Mouse (Mus musculus) bone marrow, adult 2 months (tissue): ENCODE measurements at regions not wholly inside any gene's neighbourhood (a gene's known extent, or its start where the extent isn't known, plus 50 kb on each side); places are given as distances from the start of the nearest gene placed in this dataset.

ENCODE experiments used
- H3K27ac ChIP-seq: fragments of 200-500 bp; 2 replicates; pipeline ENCODE4 v1.5.1; 2012; ENCODE audit warnings: low read depth, mild to moderate bottlenecking, control low read depth, inconsistent platforms, low read length; ENCODE audit not compliant: control insufficient read depth, poor library complexity, insufficient read depth
- H3K4me1 ChIP-seq: fragments of 200-500 bp; 2 replicates; pipeline ENCODE4 v1.6.1; 2011; ENCODE audit warnings: low read length; ENCODE audit not compliant: control insufficient read depth, insufficient read depth
- H3K4me3 ChIP-seq: fragments of 200-500 bp; replicated peaks from 2 replicates; pipeline ENCODE3; 2011; ENCODE audit warnings: mild to moderate bottlenecking, low read depth, low read length, control low read depth; ENCODE audit not compliant: control insufficient read depth
- CTCF ChIP-seq: fragments of 200-500 bp; IDR thresholded peaks from 2 replicates; pipeline ENCODE4 v1.5.1; 2011; ENCODE audit warnings: low read length, control low read depth; ENCODE audit not compliant: control insufficient read depth, insufficient read depth
- POLR2A ChIP-seq: fragments of 200-500 bp; IDR thresholded peaks from 2 replicates; pipeline ENCODE4 v1.6.1; 2011; ENCODE audit warnings: low read depth, mild to moderate bottlenecking, control low read depth, low read length, borderline replicate concordance; ENCODE audit not compliant: control insufficient read depth
- WGBS: fragments of 180-500 bp; shearing (Covaris S2); methylation state at CpG from one replicate; pipeline ENCODE4 v1.1.7; 2018; 5-methylcytosine and 5-hydroxymethylcytosine counted together

DNA sequence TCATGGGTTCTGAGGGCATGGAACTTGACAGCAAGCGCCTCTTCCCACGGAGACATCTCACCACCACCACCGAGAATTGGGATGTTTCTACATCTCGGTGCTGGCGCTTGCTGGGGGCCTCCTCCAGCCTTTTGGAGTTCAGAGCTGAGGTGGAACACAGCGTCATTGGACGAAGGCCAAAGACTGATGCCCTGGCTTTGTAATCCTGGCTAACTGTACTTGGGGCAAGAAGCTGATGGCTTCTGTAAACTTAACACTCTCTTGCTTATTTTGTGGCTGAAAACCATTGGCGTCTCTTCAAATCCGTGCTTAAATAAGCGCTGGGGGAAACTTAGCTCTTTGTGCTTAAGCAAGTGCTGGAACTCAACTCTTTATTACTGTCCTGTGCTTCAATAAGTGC lies 57.8 kb upstream of the Smndc1 start:
- TF ChIP-seq CTCF (no peak), POLR2A (no peak)
- H3K4me3 ChIP-seq, result no peak overlapping the region
- WGBS, result 79% methylated on average over 10 of the region's 10 CpGs
- H3K27ac ChIP-seq, result no peak overlapping the region
- peaks cover 2% of the 10 kb centered on the region; the same call in 1 of the 2 replicates for H3K4me1 ChIP-seq

DNA sequence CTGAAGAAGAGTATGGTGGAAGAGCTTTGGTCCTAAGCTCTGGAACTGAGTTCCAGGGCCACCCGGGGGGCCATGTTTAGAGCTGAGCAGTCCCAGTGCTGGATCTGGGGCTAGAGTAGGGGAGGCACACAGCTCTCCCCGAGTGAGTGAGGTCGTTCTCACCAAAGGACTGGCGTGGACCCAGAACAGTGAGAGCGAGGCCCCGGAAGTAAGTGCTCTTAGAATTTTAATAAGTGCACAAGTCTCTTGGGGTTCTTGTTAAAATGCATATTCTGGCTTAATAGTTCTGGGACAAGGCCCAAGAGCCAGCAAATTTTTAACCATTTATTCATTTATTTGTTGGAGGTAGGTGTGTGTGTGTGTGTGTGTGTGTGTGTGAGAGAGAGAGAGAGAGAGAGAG lies 57.4 kb upstream of the Smndc1 start:
- WGBS, result 69% methylated on average over 6 of the region's 6 CpGs
- TF ChIP-seq CTCF (no peak), POLR2A (no peak)
- Histone ChIP-seq H3K4me1 (peaks cover 2% of the 10 kb centered on the region; the same call in 1 of the 2 replicates), H3K4me3 (no peak overlapping the region), H3K27ac (no peak overlapping the region)

DNA sequence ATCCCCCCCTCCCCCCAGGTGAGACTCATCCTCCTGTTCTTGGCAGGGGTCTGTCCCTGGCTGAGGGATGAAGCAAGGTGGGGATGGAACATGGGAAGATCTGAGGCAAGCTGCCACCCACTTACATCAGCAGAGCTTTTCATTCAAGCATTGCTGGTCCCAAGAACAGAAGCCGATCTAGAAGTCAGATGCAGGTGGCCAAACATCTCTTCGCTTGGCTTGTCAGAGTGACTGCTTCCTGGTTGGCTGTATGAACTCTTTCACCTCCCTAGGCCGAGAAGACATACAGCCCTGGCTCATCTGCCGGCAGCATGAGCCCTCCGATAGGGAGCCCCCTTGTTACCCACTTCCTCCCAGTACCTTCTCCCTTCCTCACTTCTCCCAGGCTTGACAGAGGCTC lies 55.8 kb upstream of the Smndc1 start:
- H3K4me1 ChIP-seq, result peaks cover 3% of the 10 kb centered on the region; the same call in 1 of the 2 replicates
- no peak overlapping the region for H3K4me3 ChIP-seq
- 31% methylated on average over 5 of the region's 5 CpGs for WGBS
- TF ChIP-seq CTCF (no peak), POLR2A (no peak)
- H3K27ac ChIP-seq, result peak overlapping the region; percentile 64

DNA sequence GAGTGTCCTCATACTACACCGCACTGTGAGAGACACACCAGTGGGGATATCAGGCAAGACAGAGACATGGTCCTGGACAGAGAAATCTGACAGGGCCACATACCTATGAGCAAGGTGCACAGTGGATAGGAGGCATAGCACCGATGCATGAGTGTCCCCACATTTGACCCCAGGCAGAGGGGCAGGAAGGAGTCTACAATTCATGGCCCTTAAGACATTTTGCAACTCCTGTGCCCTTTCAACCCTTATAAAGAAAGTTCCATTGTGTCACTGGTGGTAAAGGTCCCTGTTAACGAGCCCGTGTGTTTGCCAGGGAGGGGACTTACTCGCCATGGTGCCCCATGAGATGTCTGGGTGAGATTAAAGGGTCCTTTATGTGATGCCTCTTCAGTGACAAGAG lies 54.3 kb upstream of the Smndc1 start:
- no peak for TF ChIP-seq POLR2A
- no peak for TF ChIP-seq CTCF

DNA sequence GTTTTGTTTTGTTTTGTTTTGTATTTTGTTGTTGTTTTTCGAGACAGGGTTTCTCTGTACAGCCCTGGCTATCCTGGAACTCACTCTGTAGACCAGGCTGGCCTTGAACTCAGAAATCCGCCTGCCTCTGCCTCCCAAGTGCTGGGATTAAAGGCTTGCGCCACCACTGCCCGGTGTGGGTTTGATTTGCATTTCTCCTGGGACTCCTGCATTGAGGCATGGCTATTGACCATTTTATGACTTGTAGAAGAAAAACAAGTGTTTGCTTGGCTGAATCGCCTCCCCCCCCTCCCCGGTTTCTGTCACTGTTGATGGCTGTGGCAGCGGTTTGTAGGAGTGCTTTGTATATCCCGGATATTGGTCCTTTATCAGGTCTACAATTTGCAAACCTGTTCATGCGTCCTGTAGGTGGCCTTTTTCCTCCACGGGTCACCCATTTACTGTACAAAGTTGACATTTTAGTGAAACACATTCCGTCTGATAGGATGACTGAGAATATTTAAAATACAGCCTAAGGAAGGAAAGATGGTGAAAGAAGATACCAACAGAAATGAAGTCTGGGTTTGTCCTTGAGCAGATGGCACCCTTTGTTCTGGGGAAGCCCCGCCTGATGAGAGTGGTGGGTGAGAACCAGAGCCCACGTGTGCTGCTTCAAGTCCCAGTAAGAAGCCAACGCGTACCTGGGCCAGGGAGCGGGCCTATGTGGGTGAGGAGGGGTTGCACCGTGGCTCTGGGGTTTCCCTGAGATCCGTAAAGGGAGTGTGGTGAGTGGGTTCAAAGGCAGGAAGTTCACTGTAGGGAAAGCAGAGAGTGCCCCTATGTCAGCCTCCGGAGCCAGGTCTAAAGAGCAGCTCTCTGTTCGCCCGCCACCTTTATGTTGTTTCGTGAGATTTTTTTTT lies 52.6 kb upstream of the Smndc1 start:
- TF ChIP-seq POLR2A (no peak), CTCF (no peak)
- WGBS, result 71% methylated on average over 22 of the region's 22 CpGs
- peak overlapping the region; percentile 60; the same call in 1 of the 2 replicates for H3K27ac ChIP-seq
- no peak overlapping the region for H3K4me3 ChIP-seq
- H3K4me1 ChIP-seq, result peaks cover 5% of the 10 kb centered on the region; the same call in 1 of the 2 replicates

More for the DNA sequence above, 54.3 kb upstream of the Smndc1 start:
- Histone ChIP-seq H3K4me1 (peaks cover 2% of the 10 kb centered on the region; the same call in 1 of the 2 replicates), H3K27ac (no peak overlapping the region), H3K4me3 (no peak overlapping the region)
- 78% methylated on average over 5 of the region's 5 CpGs for WGBS

DNA sequence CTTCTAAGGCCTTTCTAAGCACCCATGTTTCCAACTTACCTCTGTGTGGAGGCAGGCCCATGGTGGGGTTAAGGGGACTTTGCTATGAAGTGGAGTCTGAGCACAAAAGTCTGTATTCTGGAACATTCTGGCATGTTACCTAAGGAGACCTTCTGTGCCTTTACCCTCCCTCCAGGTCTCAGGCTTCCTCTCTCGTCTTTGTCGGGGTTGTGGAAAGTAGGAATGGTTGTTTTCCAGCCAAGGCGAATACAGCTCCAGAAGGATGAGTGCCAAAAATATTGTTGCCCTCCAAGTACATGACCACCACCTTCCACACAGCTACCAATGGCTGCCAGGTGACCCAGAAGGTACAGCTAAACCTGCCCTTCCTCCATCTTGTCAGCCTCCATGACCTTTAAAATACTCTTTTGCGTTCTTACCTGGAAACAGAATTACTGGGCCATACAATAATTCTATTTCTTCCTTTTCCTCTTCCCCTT lies 51.8 kb upstream of the Smndc1 start:
- Histone ChIP-seq H3K4me1 (peaks cover 5% of the 10 kb centered on the region; the same call in 1 of the 2 replicates), H3K27ac (peak overlapping the region; percentile 91), H3K4me3 (no peak overlapping the region)
- WGBS, result 85% methylated on average over 4 of the region's 4 CpGs
- TF ChIP-seq CTCF (no peak), POLR2A (no peak)

DNA sequence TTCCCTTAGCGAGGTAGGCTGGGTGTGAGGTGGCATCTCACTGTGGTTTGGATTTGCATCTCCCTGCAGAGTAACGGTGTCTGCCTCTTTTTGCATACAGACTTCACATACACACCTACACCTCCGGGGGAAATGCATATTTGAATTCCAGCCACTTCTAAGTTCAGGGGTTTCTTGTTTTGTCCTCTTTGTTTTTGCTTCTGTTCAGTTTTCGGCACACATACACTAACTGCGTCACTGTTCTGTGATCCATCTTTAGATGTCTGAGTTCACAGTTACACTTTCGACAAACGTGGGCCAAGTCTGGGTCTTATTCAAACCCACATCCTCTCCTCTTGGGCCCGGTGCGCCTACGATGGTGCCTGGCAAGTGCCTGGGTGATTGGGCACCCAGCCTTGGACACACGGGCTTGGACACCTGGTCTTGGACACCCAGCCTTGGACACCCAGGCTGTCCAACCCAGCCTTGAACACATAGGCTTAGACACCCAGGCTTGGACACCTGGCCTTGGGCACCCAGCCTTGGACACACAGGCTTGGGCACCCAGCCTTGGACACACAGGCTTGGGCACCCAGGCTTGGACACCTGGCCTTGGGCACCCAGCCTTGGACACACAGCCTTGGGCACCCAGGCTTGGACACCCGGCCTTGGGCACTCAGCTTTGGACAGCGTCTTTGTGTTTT lies 51.2 kb upstream of the Smndc1 start:
- WGBS, result 44% methylated on average over 13 of the region's 13 CpGs
- Histone ChIP-seq H3K4me1 (peaks cover 5% of the 10 kb centered on the region; the same call in 1 of the 2 replicates), H3K27ac (peak overlapping the region; percentile 91), H3K4me3 (no peak overlapping the region)
- TF ChIP-seq CTCF, result no peak
- peak; percentile 9; the same call in 1 of the 2 replicates for TF ChIP-seq POLR2A
